Mouse (Mus musculus) CH12.LX (cell line): ENCODE results near the gene Aldh4a1. TPM values are rescaled to one million over a fixed set of nuclear protein-coding genes. Genes with fewer than 3 reads are reported as not detected.

Experiments
- DNase-seq: peaks from one replicate; pipeline ENCODE4 v3.0.0-alpha.2; 2013; ENCODE audit errors: extremely low read depth
- H3K27ac ChIP-seq: 2 replicates; pipeline ENCODE4 v1.5.1; 2012; ENCODE audit warnings: low read depth, mild to moderate bottlenecking, control low read depth, moderate library complexity; ENCODE audit not compliant: insufficient read depth
- H3K27me3 ChIP-seq: replicated peaks from 2 replicates; pipeline ENCODE3; 2012; ENCODE audit warnings: inconsistent platforms
- H3K36me3 ChIP-seq, 2 experiments: replicated peaks in 1 of 2; 2 replicates each; pipeline versions ENCODE3 to v1.6.1; 2012; ENCODE audit warnings: inconsistent platforms in 1 of 2, low read length in 1 of 2, mild to moderate bottlenecking in 1 of 2, mixed read lengths in 1 of 2, moderate library complexity in 1 of 2; ENCODE audit not compliant: control insufficient read depth in 1 of 2, insufficient read depth in 1 of 2
- H3K4me1 ChIP-seq, 2 experiments: 2 replicates each; pipeline ENCODE4 v1.6.1; 2012; ENCODE audit warnings: inconsistent platforms in 1 of 2, moderate library complexity in 1 of 2; ENCODE audit not compliant: insufficient read depth in 2 of 2, control insufficient read depth in 1 of 2
- H3K4me2 ChIP-seq: 2 replicates; pipeline ENCODE4 v1.6.1; 2012; ENCODE audit warnings: low read depth, mild to moderate bottlenecking, control low read depth; ENCODE audit not compliant: poor library complexity, insufficient read depth, severe bottlenecking
- H3K4me3 ChIP-seq, 3 experiments: fragments of 150-350 bp in 1 of 3; sonication (generic) in 1 of 3; replicated peaks in 1 of 3; 2 replicates each; pipeline versions ENCODE3 to v1.5.1; 2011 to 2012; ENCODE audit warnings: low read depth in 2 of 3, low read length in 2 of 3, mild to moderate bottlenecking in 2 of 3, moderate library complexity in 2 of 3, control low read depth in 1 of 3, improper control_type of control experiment in 1 of 3, inconsistent platforms in 1 of 3, mixed read lengths in 1 of 3; ENCODE audit not compliant: poor library complexity in 1 of 3
- H3K79me2 ChIP-seq: replicated peaks from 2 replicates; pipeline ENCODE4 v1.6.1; 2012; ENCODE audit warnings: mild to moderate bottlenecking, moderate library complexity; ENCODE audit not compliant: control insufficient read depth, poor library complexity, insufficient read depth, severe bottlenecking; ENCODE audit errors: extremely low read depth
- H3K9ac ChIP-seq: 2 replicates; pipeline ENCODE4 v1.6.1; 2012; ENCODE audit warnings: low read depth, mild to moderate bottlenecking, control low read depth, moderate library complexity; ENCODE audit not compliant: insufficient read depth
- H3K9me3 ChIP-seq: replicated peaks from 2 replicates; pipeline ENCODE3; 2012; ENCODE audit warnings: low read length, inconsistent platforms, mixed read lengths
- BHLHE40 ChIP-seq: IDR thresholded peaks from 2 replicates; pipeline ENCODE4 v1.6.1; 2011; ENCODE audit warnings: mild to moderate bottlenecking, low read depth, low read length, improper control_type of control experiment
- CHD2 ChIP-seq: IDR thresholded peaks from 2 replicates; pipeline ENCODE4 v1.6.1; 2011; ENCODE audit warnings: low read length, improper control_type of control experiment
- E2F4 ChIP-seq: IDR thresholded peaks from 2 replicates; pipeline ENCODE4 v1.6.1; 2011; ENCODE audit warnings: low read depth, low read length, improper control_type of control experiment; ENCODE audit not compliant: insufficient replicate concordance
- ELF1 ChIP-seq: IDR thresholded peaks from 2 replicates; pipeline ENCODE4 v1.6.1; 2014; ENCODE audit warnings: low read depth, mild to moderate bottlenecking, inconsistent platforms, low read length, improper control_type of control experiment
- EP300 ChIP-seq: IDR thresholded peaks from 2 replicates; pipeline ENCODE4 v1.6.1; 2011; ENCODE audit warnings: low read length, improper control_type of control experiment
- GABPA ChIP-seq: IDR thresholded peaks from 2 replicates; pipeline ENCODE4 v1.6.1; 2012; ENCODE audit warnings: low read depth, low read length, improper control_type of control experiment, inconsistent platforms; ENCODE audit not compliant: insufficient replicate concordance
- IRF4 ChIP-seq: IDR thresholded peaks from 2 replicates; pipeline ENCODE4 v1.6.1; 2014; ENCODE audit warnings: low read depth, mild to moderate bottlenecking, inconsistent platforms, low read length, improper control_type of control experiment
- JUND ChIP-seq: conservative IDR thresholded peaks from 2 replicates; pipeline ENCODE4 v1.6.1; 2011; ENCODE audit warnings: low read depth, low read length, improper control_type of control experiment
- MAFK ChIP-seq: IDR thresholded peaks from 2 replicates; pipeline ENCODE4 v1.6.1; 2011; ENCODE audit warnings: low read length, improper control_type of control experiment; ENCODE audit not compliant: insufficient replicate concordance
- MAX ChIP-seq: IDR thresholded peaks from 2 replicates; pipeline ENCODE4 v1.6.1; 2011; ENCODE audit warnings: low read length, improper control_type of control experiment
- MAZ ChIP-seq: IDR thresholded peaks from 2 replicates; pipeline ENCODE4 v1.6.1; 2012; ENCODE audit warnings: low read depth, mild to moderate bottlenecking, inconsistent platforms, low read length, improper control_type of control experiment, moderate library complexity
- MXI1 ChIP-seq: IDR thresholded peaks from 2 replicates; pipeline ENCODE4 v1.6.1; 2011; ENCODE audit warnings: mild to moderate bottlenecking, low read depth, low read length, improper control_type of control experiment
- NRF1 ChIP-seq: IDR thresholded peaks from 2 replicates; pipeline ENCODE4 v1.6.1; 2014; ENCODE audit warnings: low read depth, mild to moderate bottlenecking, inconsistent platforms, low read length, improper control_type of control experiment, moderate library complexity
- PAX5 ChIP-seq: IDR thresholded peaks from 2 replicates; pipeline ENCODE4 v1.6.1; 2012; ENCODE audit warnings: low read length, inconsistent platforms, mixed read lengths
- POLR2A ChIP-seq: IDR thresholded peaks from 2 replicates; pipeline ENCODE4 v1.6.1; 2011; ENCODE audit warnings: low read depth, mild to moderate bottlenecking, improper control_type of control experiment, low read length
- POLR2AphosphoS2 ChIP-seq: IDR thresholded peaks from 2 replicates; pipeline ENCODE4 v1.6.1; 2011; ENCODE audit warnings: low read depth, low read length, improper control_type of control experiment
- RAD21 ChIP-seq: IDR thresholded peaks from 2 replicates; pipeline ENCODE4 v1.6.1; 2011; ENCODE audit warnings: low read depth, mild to moderate bottlenecking, low read length, improper control_type of control experiment, moderate library complexity
- SIN3A ChIP-seq: IDR thresholded peaks from 2 replicates; pipeline ENCODE4 v1.6.1; 2012; ENCODE audit warnings: low read length, improper control_type of control experiment, inconsistent platforms
- TCF12 ChIP-seq: IDR thresholded peaks from 2 replicates; pipeline ENCODE4 v1.6.1; 2014; ENCODE audit warnings: low read depth, mild to moderate bottlenecking, inconsistent platforms, low read length, improper control_type of control experiment
- USF1 ChIP-seq: IDR thresholded peaks from 2 replicates; pipeline ENCODE4 v1.6.1; 2014; ENCODE audit warnings: low read depth, mild to moderate bottlenecking, inconsistent platforms, low read length, improper control_type of control experiment
- USF2 ChIP-seq: conservative IDR thresholded peaks from 2 replicates; pipeline ENCODE4 v1.6.1; 2011; ENCODE audit warnings: low read depth, low read length, improper control_type of control experiment
- ZC3H11A ChIP-seq: IDR thresholded peaks from 2 replicates; pipeline ENCODE4 v1.6.1; 2012; ENCODE audit warnings: low read depth, mild to moderate bottlenecking, inconsistent platforms, low read length, improper control_type of control experiment
- ZMIZ1 ChIP-seq: IDR thresholded peaks from 2 replicates; pipeline ENCODE4 v1.6.1; 2012; ENCODE audit warnings: low read depth, mild to moderate bottlenecking, inconsistent platforms, low read length, improper control_type of control experiment
- ZNF384 ChIP-seq: IDR thresholded peaks from 2 replicates; pipeline ENCODE4 v1.6.1; 2012; ENCODE audit warnings: low read depth, low read length, improper control_type of control experiment, inconsistent platforms
- dilution Hi-C: fragments of 300-500 bp; cut with MboI; formaldehyde crosslinking; loops from 2 replicates; pipeline ENCODE4 v1.14.3; 2020; ENCODE audit warnings: low sequenced_read_pairs; ENCODE audit not compliant: extremely low pct_unique_long_range_greater_than_20kb, extremely low pct_ligation_motif_present
- in situ Hi-C: fragments of 300-500 bp; cut with MboI; formaldehyde crosslinking; loops from 3 replicates; pipeline ENCODE4 v1.14.3; 2019; ENCODE audit warnings: low sequenced_read_pairs, low pct_ligation_motif_present, low pct_unique_long_range_greater_than_20kb, mixed read lengths
- polyA plus RNA-seq: library from polyadenylated mRNA; unstranded; fragments of >175 nt; gene quantifications from 2 replicates; pipeline ENCODE4 v1.2.1, GENCODE M21; 2012; ENCODE audit warnings: low read depth; ENCODE audit not compliant: insufficient read length
- total RNA-seq, 2 experiments: library from RNA; depleted of rRNA; stranded (reverse); fragments of 300-350 nt in 1 of 2; fragments of >200 nt in 1 of 2; gene quantifications; 2 replicates each; pipeline ENCODE4 v1.2.3; 2012 to 2014

Aldh4a1 gene
- total and polyA plus RNA-seq, 3 experiments, result 6.5 to 18.0 (median 6.5) TPM

DNA sequence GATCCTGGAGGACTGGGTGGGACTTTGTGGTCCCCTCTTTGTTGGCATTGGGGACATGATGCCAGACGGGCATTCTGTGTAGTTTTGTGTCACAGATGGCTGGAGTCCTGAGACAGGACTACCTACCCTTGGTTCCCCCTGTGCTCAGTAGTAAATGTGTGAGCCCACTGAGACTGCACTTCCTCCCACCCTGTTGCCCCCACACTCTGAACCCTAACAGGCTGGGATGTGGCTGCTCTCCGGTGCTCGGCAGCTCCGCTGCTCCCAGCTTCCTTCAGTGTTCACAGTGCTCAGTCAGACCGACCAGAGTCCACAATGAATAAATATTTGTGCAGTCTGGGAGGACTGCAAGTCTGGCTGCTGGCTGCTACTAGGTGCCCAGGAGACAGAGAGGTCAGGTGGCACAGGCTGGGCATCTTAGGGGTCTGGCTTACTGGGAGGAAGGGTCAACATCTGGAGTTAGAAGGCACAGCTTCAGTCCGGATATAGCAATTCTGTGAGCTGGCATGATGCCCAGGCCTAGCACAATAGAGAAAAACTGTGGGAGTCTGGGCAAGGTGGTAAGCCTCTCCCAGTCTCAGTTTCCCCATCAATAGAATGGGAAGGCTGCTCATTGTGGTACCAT lies 41.1 kb upstream of the Aldh4a1 start:
- Histone ChIP-seq H3K36me3 (no peaks in the 10 kb centered on the region), H3K27ac (no peak overlapping the region), H3K27me3 (peaks cover 80% of the 10 kb centered on the region), H3K4me1 (peaks cover 0 to 24% of the 10 kb centered on the region in 2 experiments; a peak in 2 of 4 replicates), H3K9ac (no peak overlapping the region), H3K9me3 (no peaks in the 10 kb centered on the region), H3K4me3 (no peak overlapping the region), H3K4me2 (no peak overlapping the region), H3K79me2 (no peaks in the 10 kb centered on the region)
- DNase-seq, result no peak
- TF ChIP-seq POLR2A (no peak), BHLHE40 (no peak), ELF1 (no peak), ZMIZ1 (no peak), MAX (no peak), EP300 (no peak), POLR2AphosphoS2 (no peak), MAFK (no peak), PAX5 (no peak), SIN3A (no peak), MAZ (no peak), ZC3H11A (no peak), GABPA (no peak), NRF1 (no peak), TCF12 (no peak), IRF4 (no peak), RAD21 (no peak), CHD2 (no peak), E2F4 (no peak), USF1 (no peak)
- dilution Hi-C loops, result no loop called here
- in situ Hi-C loops, result no loop called here

DNA sequence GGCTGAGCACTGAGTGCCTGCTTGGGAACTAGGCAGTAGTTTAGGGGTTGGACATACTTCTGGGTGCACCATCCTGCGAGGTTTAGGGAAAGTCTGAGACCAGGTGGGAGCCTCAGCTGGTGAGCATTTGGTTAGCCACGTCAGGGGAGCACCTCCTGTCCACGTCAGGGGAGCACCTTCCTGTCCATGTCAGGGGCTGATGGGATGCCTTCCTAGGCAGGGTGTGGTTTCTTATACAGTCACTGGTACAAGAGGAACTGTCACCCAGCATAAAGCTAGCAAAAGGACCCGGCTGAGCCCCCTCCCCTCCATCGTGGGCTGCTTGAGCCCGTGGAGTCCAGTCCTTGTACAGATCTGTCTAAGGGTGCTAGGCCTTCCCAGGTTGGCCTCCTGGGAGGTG lies 40.3 kb upstream of the Aldh4a1 start:
- no peak overlapping the region for H3K9ac ChIP-seq
- H3K79me2 ChIP-seq, result no peaks in the 10 kb centered on the region
- no peak overlapping the region for H3K4me3 ChIP-seq
- dilution Hi-C loops, result no loop called here
- peaks cover 78% of the 10 kb centered on the region for H3K27me3 ChIP-seq
- peaks cover 3 to 24% of the 10 kb centered on the region in 2 experiments; a peak in 3 of 4 replicates for H3K4me1 ChIP-seq
- no peak overlapping the region for H3K27ac ChIP-seq
- no peaks in the 10 kb centered on the region for H3K9me3 ChIP-seq
- in situ Hi-C loops, result no loop called here
- DNase-seq, result no peak
- TF ChIP-seq MXI1, result no peak
- TF ChIP-seq CHD2, result no peak
- no peak for TF ChIP-seq NRF1
- TF ChIP-seq ZNF384, result no peak
- TF ChIP-seq JUND, result no peak
- no peak for TF ChIP-seq POLR2A
- TF ChIP-seq USF2, result no peak
- no peak for TF ChIP-seq POLR2AphosphoS2
- TF ChIP-seq EP300, result no peak
- TF ChIP-seq RAD21, result no peak
- TF ChIP-seq MAFK, result no peak
- no peaks in the 10 kb centered on the region for H3K36me3 ChIP-seq
- no peak overlapping the region for H3K4me2 ChIP-seq
